In the genomic region with DNA sequence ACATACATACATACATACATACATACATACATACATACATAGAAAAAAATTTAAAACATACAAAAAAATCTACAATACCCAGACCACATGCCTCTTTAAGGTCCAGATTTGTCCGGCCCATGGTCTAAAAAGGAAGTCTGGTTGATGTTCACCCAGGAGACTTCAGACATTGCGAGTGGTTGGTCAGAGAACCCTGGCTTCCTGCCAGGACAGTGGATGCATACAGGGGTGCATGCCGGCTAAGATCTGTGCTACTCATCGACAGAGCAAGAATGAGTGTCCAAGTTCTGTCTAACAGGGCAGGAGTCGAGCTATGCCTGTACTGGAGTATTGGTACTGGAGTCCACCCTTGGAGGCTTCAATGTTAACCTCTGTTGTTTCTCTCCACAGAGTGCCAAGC, we compare ENCODE assay signal across 35 mouse cellular contexts. TPM values are rescaled to one million over a fixed set of nuclear protein-coding genes. Genes with fewer than 3 reads are reported as not detected.
A peak's percentile ranks its signal among the peaks of the same experiment; 100 is the strongest.
DNase-seq lines count a peak whose midpoint lies in the region; ATAC-seq and TF ChIP-seq lines count a peak whose summit lies in the region.
"Had no signal": no experiment of that assay in that cellular context is flagged by ENCODE, and none has a peak within 500 bp of the region (broad histone marks: within the 10 kb centered on the region; RNA-seq: fewer than 3 reads in every experiment).

No protein-coding gene starts in this region.

- no peaks in the 10 kb centered on the region for H3K9me3 ChIP-seq in liver, postnatal 0 days (ENCODE audit: low read length)
- H3K9me3 ChIP-seq in liver, embryonic 11.5 days (ENCODE audit: control insufficient read depth, low read length) = no peaks in the 10 kb centered on the region
- H3K9me3 ChIP-seq: embryonic facial prominence, embryonic 12.5 days; heart, embryonic 12.5 days; hindbrain, embryonic 15.5 days; liver, embryonic 12.5 days had no signal

- no peak overlapping the region for H3K4me2 ChIP-seq in liver, postnatal 0 days (ENCODE audit: low read depth, low read length)
- no peak overlapping the region for H3K4me2 ChIP-seq in liver, embryonic 11.5 days
- H3K4me2 ChIP-seq: embryonic facial prominence, embryonic 12.5 days; heart, embryonic 12.5 days; hindbrain, embryonic 15.5 days; limb, embryonic 13.5 days; liver, embryonic 12.5 days; midbrain, embryonic 11.5 days had no signal

- H3K4me3 ChIP-seq in liver, postnatal 0 days (ENCODE audit: low read depth, low read length) = no peak overlapping the region
- no peak overlapping the region for H3K4me3 ChIP-seq in liver, embryonic 11.5 days (ENCODE audit: low read depth, low read length)
- H3K4me3 ChIP-seq: embryonic facial prominence, embryonic 12.5 days; heart, adult 2 months; heart, embryonic 12.5 days; hindbrain, embryonic 15.5 days; limb, embryonic 13.5 days; liver, embryonic 12.5 days had no signal

- ATAC-seq in liver, postnatal 0 days = no peak
- ATAC-seq in liver, embryonic 11.5 days (replicated peaks; ENCODE audit: low FRiP score) = no peak
- no peak for ATAC-seq in megakaryocyte, adult 5-6 weeks (ENCODE audit: poor library complexity, severe bottlenecking)
- ATAC-seq: forebrain, embryonic 14.5 days; inflammation-experienced regulatory T-cells, adult 6 months; liver, embryonic 12.5 days; midbrain, embryonic 16.5 days had no signal

- H3K9ac ChIP-seq in liver, postnatal 0 days (replicated peaks) = no peak overlapping the region
- H3K9ac ChIP-seq in liver, embryonic 11.5 days (ENCODE audit: low read depth, low read length) = no peak overlapping the region
- H3K9ac ChIP-seq: embryonic facial prominence, embryonic 12.5 days; heart, embryonic 12.5 days; hindbrain, embryonic 15.5 days; limb, embryonic 13.5 days; liver, embryonic 12.5 days had no signal

- H3K27ac ChIP-seq in liver, postnatal 0 days (ENCODE audit: low read depth) = no peak overlapping the region
- H3K27ac ChIP-seq in liver, embryonic 11.5 days (ENCODE audit: low read depth, low read length) = no peak overlapping the region
- H3K27ac ChIP-seq: embryonic facial prominence, embryonic 12.5 days; heart, adult 2 months; hindbrain, embryonic 15.5 days; limb, embryonic 13.5 days; liver, embryonic 12.5 days had no signal

- TF ChIP-seq CTCF in liver, postnatal 0 days (IDR thresholded peaks at IDR 0.05; ENCODE audit: low read depth) = no peak

- DNase-seq in gastrocnemius, postnatal 25 days = peak; percentile 2
- no peak for DNase-seq in gastrocnemius, adult 8-10 months (ENCODE audit: low spot score in 2 of 2)
- DNase-seq in liver, postnatal 0 days = peak; percentile 44
- no peak for DNase-seq in liver, embryonic 11.5 days (ENCODE audit: low spot score)
- DNase-seq in kidney, postnatal 14 days = peak; percentile 90
- no peak for DNase-seq in left cerebral cortex, postnatal 10 days (ENCODE audit: extremely low spot score in 1 of 2, low spot score in 2 of 2)
- DNase-seq in layer of hippocampus, adult 9-11 months = no peak
- DNase-seq: adrenal gland, postnatal 14 days; cerebellum, adult 11 months; cerebellum, adult 9-10 months; embryo, embryonic 11 days; gastrocnemius, postnatal 36 days; heart, adult 2 months; heart, postnatal 10 days; lung, adult 18-20 months; lung, postnatal 10 days; right cerebral cortex, adult 18-20 months; spleen, adult 18-20 months; thymus, postnatal 14 days had no signal

- intact Hi-C loops in left cerebral cortex, postnatal 10 days (cut with DNase I) = loop anchor here (10.0 kb wide), 1 partner anchor 120 kb away; the partner anchor contains the start of gene Gm7534

- no peaks in the 10 kb centered on the region for H3K4me1 ChIP-seq in liver, postnatal 0 days (ENCODE audit: insufficient read depth)
- no peaks in the 10 kb centered on the region for H3K4me1 ChIP-seq in liver, embryonic 11.5 days (replicated peaks; ENCODE audit: control insufficient read depth, insufficient read depth, low read length)
- H3K4me1 ChIP-seq: embryonic facial prominence, embryonic 12.5 days; hindbrain, embryonic 15.5 days; limb, embryonic 13.5 days; liver, embryonic 12.5 days had no signal

- H3K27me3 ChIP-seq in liver, postnatal 0 days (ENCODE audit: insufficient read depth, low read length) = no peaks in the 10 kb centered on the region
- H3K27me3 ChIP-seq in liver, embryonic 11.5 days (replicated peaks; ENCODE audit: control insufficient read depth, insufficient read depth, low read length) = no peaks in the 10 kb centered on the region
- H3K27me3 ChIP-seq: embryonic facial prominence, embryonic 12.5 days; heart, embryonic 12.5 days; hindbrain, embryonic 15.5 days had no signal

- 31% methylated on average over 5 of the region's 5 CpGs for WGBS in liver, postnatal 0 days (ENCODE audit: insufficient replicate concordance)
- 55% methylated on average over 5 of the region's 5 CpGs for WGBS in liver, embryonic 11.5 days

- TF ChIP-seq EP300 in liver, postnatal 0 days (IDR thresholded peaks at IDR 0.05; ENCODE audit: low read depth) = no peak

- H3K36me3 ChIP-seq in liver, postnatal 0 days (replicated peaks; ENCODE audit: insufficient read depth, low read length) = no peaks in the 10 kb centered on the region
- H3K36me3 ChIP-seq in liver, embryonic 11.5 days (ENCODE audit: control insufficient read depth, insufficient read depth, low read length) = no peaks in the 10 kb centered on the region
- H3K36me3 ChIP-seq: embryonic facial prominence, embryonic 12.5 days; hindbrain, embryonic 15.5 days; limb, embryonic 13.5 days; liver, embryonic 12.5 days had no signal

RNA-seq across cellular contexts. Expression of gene Trim63, which starts 9.7 kb away (rescaled TPM):
- total RNA-seq in gastrocnemius, postnatal 25 days (2021) = 100 to 1,000 TPM; 113 to 253 TPM
- total RNA-seq in gastrocnemius, adult 8-10 months (2022) = 100 to 1,000 TPM; 202 to 681 (median 229) TPM
- polyA plus RNA-seq in liver, postnatal 0 days (2015; fragmentation: Nextera tagmentation; extraction: Ambion mirVana) = 0.34 and 0.69 TPM in 2 replicates
- 0.19 and 0.33 TPM in 2 replicates for polyA plus RNA-seq in liver, embryonic 11.5 days (2014; fragmentation: Nextera tagmentation; extraction: Ambion mirVana)
- total RNA-seq in megakaryocyte, adult 5-6 weeks (2015) = not detected in 2 replicates
- not detected in 2 replicates for total RNA-seq in megakaryocyte, adult 5-6 weeks (2017)
- under 1 TPM; 0.66 to 0.87 TPM for total RNA-seq in left cerebral cortex, postnatal 10 days (2021)
- total RNA-seq: adrenal gland, postnatal 14 days; hematopoietic stem cell, adult 5-6 weeks; MEL; neutrophil, adult 5-6 weeks had no signal
- polyA plus RNA-seq: forebrain, embryonic 14.5 days; inflammation-experienced regulatory T-cells, adult 6 months; midbrain, embryonic 11.5 days had no signal

RNA-seq across cellular contexts. Expression of gene Slc30a2, which starts 18.3 kb away (rescaled TPM):
- 1 to 10 TPM; 1.4 to 7.2 TPM for total RNA-seq in gastrocnemius, postnatal 25 days (2021)
- 10 to 100 TPM in 2 of 4 experiments, 1 to 10 TPM in 2; 3.4 to 20.1 (median 11.8) TPM for total RNA-seq in gastrocnemius, adult 8-10 months (2022)
- polyA plus RNA-seq in liver, postnatal 0 days (2015; fragmentation: Nextera tagmentation; extraction: Ambion mirVana) = not detected in 2 replicates
- polyA plus RNA-seq in liver, embryonic 11.5 days (2014; fragmentation: Nextera tagmentation; extraction: Ambion mirVana) = not detected in 2 replicates
- 0.11 and 0.18 TPM in 2 replicates for total RNA-seq in megakaryocyte, adult 5-6 weeks (2015)
- 0.22 TPM in 1 of 2 replicates, not detected in the other for total RNA-seq in megakaryocyte, adult 5-6 weeks (2017)
- total RNA-seq in left cerebral cortex, postnatal 10 days (2021) = not detected
- total RNA-seq: hematopoietic stem cell, adult 5-6 weeks; layer of hippocampus, postnatal 10 days; left cerebral cortex, postnatal 25 days; neutrophil, adult 5-6 weeks had no signal
- polyA plus RNA-seq: liver, embryonic 12.5 days; midbrain, embryonic 11.5 days; neural tube, embryonic 11.5 days had no signal

RNA-seq across cellular contexts. Expression of gene Pdik1l, which starts 37.0 kb away (rescaled TPM):
- 1 to 10 TPM; 2.3 to 3.8 TPM for total RNA-seq in gastrocnemius, postnatal 25 days (2021)
- total RNA-seq in gastrocnemius, adult 8-10 months (2022) = 1 to 10 TPM; 2.5 to 4.1 (median 3.4) TPM
- polyA plus RNA-seq in liver, postnatal 0 days (2015; fragmentation: Nextera tagmentation; extraction: Ambion mirVana) = 5.9 and 7.2 TPM in 2 replicates
- 19.3 and 20.0 TPM in 2 replicates for polyA plus RNA-seq in liver, embryonic 11.5 days (2014; fragmentation: Nextera tagmentation; extraction: Ambion mirVana)
- total RNA-seq in megakaryocyte, adult 5-6 weeks (2015) = 21.2 and 21.5 TPM in 2 replicates
- 39.0 and 40.7 TPM in 2 replicates for total RNA-seq in megakaryocyte, adult 5-6 weeks (2017)
- 10 to 100 TPM; 26.1 to 26.2 TPM for total RNA-seq in left cerebral cortex, postnatal 10 days (2021)

RNA-seq across cellular contexts. Expression of gene Extl1, which starts 59.0 kb away (rescaled TPM):
- total RNA-seq in gastrocnemius, postnatal 25 days (2021) = 10 to 100 TPM; 25.5 to 29.2 TPM
- total RNA-seq in gastrocnemius, adult 8-10 months (2022) = 10 to 100 TPM; 22.2 to 36.1 (median 29.7) TPM
- polyA plus RNA-seq in liver, postnatal 0 days (2015; fragmentation: Nextera tagmentation; extraction: Ambion mirVana) = 0.20 and 0.33 TPM in 2 replicates
- polyA plus RNA-seq in liver, embryonic 11.5 days (2014; fragmentation: Nextera tagmentation; extraction: Ambion mirVana) = 0.42 and 0.67 TPM in 2 replicates
- 0.04 TPM in 1 of 2 replicates, not detected in the other for total RNA-seq in megakaryocyte, adult 5-6 weeks (2015)
- not detected in 2 replicates for total RNA-seq in megakaryocyte, adult 5-6 weeks (2017)
- 10 to 100 TPM; 29.6 to 31.2 TPM for total RNA-seq in left cerebral cortex, postnatal 10 days (2021)

Comparison
In these comparisons a context has a peak if more than half of its experiments do, and no peak if none do; other contexts are left out.
1. DNase-seq: peak in gastrocnemius, postnatal 25 days (single experiment), liver, postnatal 0 days (single experiment) and kidney, postnatal 14 days (single experiment); none in gastrocnemius, adult 8-10 months (0 of 2), liver, embryonic 11.5 days (single experiment), left cerebral cortex, postnatal 10 days (0 of 2) and layer of hippocampus, adult 9-11 months (single experiment).
2. RNA of gene Trim63, which starts 9.7 kb away (total RNA-seq): 113 to 253 TPM in gastrocnemius, postnatal 25 days and 202 to 681 TPM in gastrocnemius, adult 8-10 months; 0.66 to 0.87 TPM in left cerebral cortex, postnatal 10 days and not detected in megakaryocyte, adult 5-6 weeks; every median in the first group is over 10 times any median in the second.
3. RNA of gene Pdik1l, which starts 37.0 kb away (total RNA-seq): 21.2 to 40.7 TPM in megakaryocyte, adult 5-6 weeks and 26.1 to 26.2 TPM in left cerebral cortex, postnatal 10 days; 2.3 to 3.8 TPM in gastrocnemius, postnatal 25 days and 2.5 to 4.1 TPM in gastrocnemius, adult 8-10 months; every median in the first group is over 4 times any median in the second.